Mouse (Mus musculus) midbrain, embryonic 16.5 days (tissue): ENCODE results near the gene Junb. TPM values are rescaled to one million over a fixed set of nuclear protein-coding genes. Genes with fewer than 3 reads are reported as not detected.

Experiments
- ATAC-seq: fragments of 200-750 bp; cut with Nextera tagmentation; 2 replicates; pipeline ENCODE4 v1.8.0; 2017; ENCODE audit warnings: moderate TSS enrichment
- H3K27ac ChIP-seq: fragments of 300-500 bp; sonication (generic); 2 replicates; pipeline ENCODE4 v1.5.1; 2014; ENCODE audit warnings: mild to moderate bottlenecking, low read length, mixed read lengths
- H3K27me3 ChIP-seq: fragments of 300-500 bp; sonication (generic); 2 replicates; pipeline ENCODE4 v1.6.1; 2014; ENCODE audit warnings: low read depth, low read length, mixed read lengths; ENCODE audit not compliant: control insufficient read depth, insufficient read depth
- H3K36me3 ChIP-seq: fragments of 300-500 bp; sonication (generic); 2 replicates; pipeline ENCODE4 v1.6.1; 2014; ENCODE audit warnings: mild to moderate bottlenecking, low read length, moderate library complexity, mixed read lengths; ENCODE audit not compliant: control insufficient read depth, insufficient read depth
- H3K4me1 ChIP-seq: fragments of 300-500 bp; sonication (generic); 2 replicates; pipeline ENCODE4 v1.6.1; 2014; ENCODE audit warnings: mild to moderate bottlenecking, low read length, mixed read lengths; ENCODE audit not compliant: control insufficient read depth, insufficient read depth
- H3K4me2 ChIP-seq: fragments of 300-500 bp; sonication (generic); 2 replicates; pipeline ENCODE4 v1.6.1; 2014; ENCODE audit warnings: mild to moderate bottlenecking, low read length, mixed read lengths
- H3K4me3 ChIP-seq: fragments of 300-500 bp; sonication (generic); 2 replicates; pipeline ENCODE4 v1.5.1; 2014; ENCODE audit warnings: low read depth, mild to moderate bottlenecking, low read length, moderate library complexity, mixed read lengths
- H3K9ac ChIP-seq: fragments of 300-500 bp; sonication (generic); 2 replicates; pipeline ENCODE4 v1.6.1; 2014; ENCODE audit warnings: low read depth, low read length, mixed read lengths
- H3K9me3 ChIP-seq: fragments of 300-500 bp; sonication (generic); replicated peaks from 2 replicates; pipeline ENCODE4 v1.6.1; 2014; ENCODE audit warnings: mild to moderate bottlenecking, low read length, mixed read lengths; ENCODE audit not compliant: control insufficient read depth, poor library complexity, severe bottlenecking
- WGBS: fragments of 180-500 bp; shearing (Covaris S2); extraction: QIAGEN DNeasy Blood & Tissue Kit; methylation state at CpG from one replicate; pipeline ENCODE4 v1.1.7; 2014; 5-methylcytosine and 5-hydroxymethylcytosine counted together
- polyA plus RNA-seq: library from polyadenylated mRNA; unstranded; fragments of >200 nt; fragmentation: Nextera tagmentation; extraction: Ambion mirVana; gene quantifications from 2 replicates; pipeline ENCODE4 v1.2.1, GENCODE M21; 2015

Gene Junb
- polyA plus RNA-seq, 1 experiment from 2014 or later: 5.3 TPM

DNA sequence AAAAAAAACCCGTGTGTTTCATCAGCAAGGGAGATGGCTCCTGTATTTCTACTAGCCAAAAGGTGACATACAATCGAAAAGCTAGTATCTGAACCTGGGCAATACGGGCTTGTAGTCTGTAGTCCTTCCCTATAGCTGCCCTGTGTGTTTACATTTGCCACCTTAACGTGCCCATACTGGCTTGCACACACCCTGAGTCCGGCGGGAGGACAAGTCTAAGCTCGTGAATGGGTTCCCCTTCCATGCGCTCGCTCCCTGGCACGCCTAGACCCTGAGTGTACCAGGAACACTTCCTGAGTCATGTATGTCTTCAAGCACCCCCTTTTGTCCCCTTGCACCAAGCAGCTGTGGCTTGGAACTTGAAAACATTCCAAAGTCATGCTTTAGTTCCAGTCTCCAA lies 38.2 kb upstream of the Junb start:
- peaks cover 11% of the 10 kb centered on the region for H3K36me3 ChIP-seq
- H3K4me2 ChIP-seq: no peak overlapping the region
- no peak for ATAC-seq
- 65% methylated on average over 10 of the region's 10 CpGs for WGBS
- no peak overlapping the region for H3K4me3 ChIP-seq
- no peak overlapping the region for H3K9ac ChIP-seq
- H3K27me3 ChIP-seq: peaks cover 12% of the 10 kb centered on the region
- no peaks in the 10 kb centered on the region for H3K4me1 ChIP-seq
- no peaks in the 10 kb centered on the region for H3K9me3 ChIP-seq
- no peak overlapping the region for H3K27ac ChIP-seq

DNA sequence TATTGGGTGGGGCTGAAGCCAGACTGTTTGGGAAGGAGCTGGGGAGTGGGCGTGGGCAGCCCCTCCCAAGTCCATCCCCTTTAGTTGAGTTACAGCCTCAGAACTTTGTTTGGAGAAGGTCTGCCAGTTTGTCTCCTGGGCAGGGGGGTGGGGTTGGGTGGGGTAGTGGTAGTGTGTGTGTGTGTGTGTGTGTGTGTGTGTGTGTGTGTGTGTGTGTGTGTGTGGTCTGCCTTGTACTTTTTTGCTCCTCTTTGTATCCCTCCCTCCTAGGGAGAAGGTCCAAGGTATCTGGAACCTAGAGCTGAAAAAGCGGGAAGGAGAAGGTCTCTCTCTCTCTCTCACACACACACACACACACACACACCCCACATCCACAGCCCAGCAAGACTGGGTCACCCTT lies 35.9 kb upstream of the Junb start, which contains the start of gene Best2:
Gene Best2, minus strand, starts transcription at position 101 of the 400 bp plus-strand sequence.
- WGBS: 61% methylated on average over 2 of the region's 2 CpGs
- Histone ChIP-seq H3K4me3 (peak within 1 kb of the TSS; percentile 40), H3K27ac (no peak within 1 kb of the TSS), H3K9me3 (no peaks in the 10 kb centered on the region), H3K4me2 (peak within 1 kb of the TSS; percentile 83), H3K36me3 (peaks cover 9% of the 10 kb centered on the region), H3K4me1 (no peaks in the 10 kb centered on the region), H3K27me3 (peaks cover 23% of the 10 kb centered on the region), H3K9ac (peak within 1 kb of the TSS; percentile 66)
- no peak for ATAC-seq

DNA sequence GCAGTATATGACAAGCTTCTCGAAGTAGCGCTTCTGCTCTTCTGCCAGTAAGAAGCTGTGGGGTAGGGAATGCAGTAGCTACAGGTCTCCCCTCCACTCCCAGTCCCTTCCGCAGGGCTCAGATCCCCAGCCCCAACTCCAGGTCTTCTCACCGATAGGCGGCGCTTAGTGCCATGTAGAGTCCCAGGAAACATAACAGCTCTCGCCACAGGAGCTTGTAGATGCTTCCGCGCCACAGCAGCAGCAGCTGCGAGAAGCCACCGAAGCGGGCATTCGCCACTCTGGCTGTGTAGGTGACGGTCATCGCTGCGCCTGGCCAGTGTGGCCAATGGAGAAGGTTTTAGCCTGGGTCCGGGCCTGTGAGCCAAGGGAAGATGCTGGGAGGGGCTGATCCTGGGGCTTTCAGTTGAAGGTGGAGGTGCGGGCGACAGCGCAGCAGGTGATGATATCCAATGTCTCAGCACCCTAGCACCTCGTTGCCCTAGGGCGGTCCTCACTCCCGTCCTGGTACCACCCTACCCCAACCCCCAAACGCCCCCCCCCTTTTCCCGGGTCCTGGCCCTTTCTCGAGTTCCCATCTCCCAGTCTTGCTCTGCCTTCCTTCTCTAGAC lies 34.8 kb upstream of the Junb start:
- Histone ChIP-seq H3K9ac (peak overlapping the region; percentile 66), H3K4me3 (peak overlapping the region; percentile 40), H3K27ac (no peak overlapping the region), H3K9me3 (no peaks in the 10 kb centered on the region), H3K36me3 (peaks cover 6% of the 10 kb centered on the region), H3K4me1 (no peaks in the 10 kb centered on the region), H3K4me2 (peak overlapping the region; percentile 83), H3K27me3 (peaks cover 27% of the 10 kb centered on the region)
- peak; percentile 52 for ATAC-seq
- WGBS: 5% methylated on average over 26 of the region's 26 CpGs

DNA sequence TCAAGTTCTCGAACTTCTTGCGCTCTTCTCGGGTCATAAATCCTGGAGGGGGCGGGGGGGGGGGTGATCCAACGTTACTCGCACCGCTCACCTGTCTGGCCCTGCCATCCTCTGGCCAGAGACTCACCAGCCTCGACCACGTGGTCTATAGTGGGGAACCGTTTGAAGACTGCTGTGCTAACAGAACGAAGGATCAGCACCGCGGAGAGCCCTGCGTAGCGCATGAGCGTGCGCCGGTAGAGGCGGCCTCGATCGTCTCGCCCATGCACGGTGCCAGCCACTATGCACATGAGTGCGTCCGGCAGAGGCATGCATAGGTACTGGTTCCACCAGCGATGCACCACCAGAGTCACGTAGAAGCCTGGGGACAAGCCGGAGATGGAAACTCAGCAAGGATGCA lies 32.7 kb upstream of the Junb start:
- no peak overlapping the region for H3K27ac ChIP-seq
- no peak for ATAC-seq
- peaks cover 36% of the 10 kb centered on the region for H3K27me3 ChIP-seq
- no peaks in the 10 kb centered on the region for H3K4me1 ChIP-seq
- no peak overlapping the region for H3K9ac ChIP-seq
- 18% methylated on average over 28 of the region's 28 CpGs for WGBS
- H3K36me3 ChIP-seq: no peaks in the 10 kb centered on the region
- H3K4me3 ChIP-seq: no peak overlapping the region
- H3K4me2 ChIP-seq: no peak overlapping the region
- H3K9me3 ChIP-seq: no peaks in the 10 kb centered on the region

DNA sequence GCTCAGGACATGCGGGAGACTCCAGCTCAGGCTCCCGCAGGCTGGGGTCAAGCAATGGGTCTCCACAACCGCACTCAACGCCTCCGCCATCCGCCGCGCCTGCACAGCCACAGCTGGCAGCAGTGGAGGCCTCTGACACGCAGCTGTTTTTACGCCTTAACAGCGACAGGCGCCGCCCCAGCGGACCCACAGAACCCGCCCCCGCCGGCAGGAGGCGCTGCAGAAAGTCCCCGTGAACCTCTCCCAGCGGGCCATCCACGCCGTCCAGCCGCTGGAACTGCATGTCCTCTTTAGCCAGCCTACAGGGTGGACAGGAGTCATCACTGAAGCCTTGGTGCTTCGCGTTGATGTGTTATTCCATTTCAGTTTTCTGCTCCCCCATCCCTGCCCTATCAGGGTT lies 29.2 kb upstream of the Junb start:
- H3K4me3 ChIP-seq: no peak overlapping the region
- ATAC-seq: no peak
- H3K9ac ChIP-seq: no peak overlapping the region
- H3K9me3 ChIP-seq: no peaks in the 10 kb centered on the region
- H3K4me2 ChIP-seq: no peak overlapping the region
- no peaks in the 10 kb centered on the region for H3K4me1 ChIP-seq
- WGBS: 17% methylated on average over 25 of the region's 25 CpGs
- H3K36me3 ChIP-seq: peaks cover 2% of the 10 kb centered on the region; the same call in 1 of the 2 replicates
- no peak overlapping the region for H3K27ac ChIP-seq
- H3K27me3 ChIP-seq: peaks cover 28% of the 10 kb centered on the region

DNA sequence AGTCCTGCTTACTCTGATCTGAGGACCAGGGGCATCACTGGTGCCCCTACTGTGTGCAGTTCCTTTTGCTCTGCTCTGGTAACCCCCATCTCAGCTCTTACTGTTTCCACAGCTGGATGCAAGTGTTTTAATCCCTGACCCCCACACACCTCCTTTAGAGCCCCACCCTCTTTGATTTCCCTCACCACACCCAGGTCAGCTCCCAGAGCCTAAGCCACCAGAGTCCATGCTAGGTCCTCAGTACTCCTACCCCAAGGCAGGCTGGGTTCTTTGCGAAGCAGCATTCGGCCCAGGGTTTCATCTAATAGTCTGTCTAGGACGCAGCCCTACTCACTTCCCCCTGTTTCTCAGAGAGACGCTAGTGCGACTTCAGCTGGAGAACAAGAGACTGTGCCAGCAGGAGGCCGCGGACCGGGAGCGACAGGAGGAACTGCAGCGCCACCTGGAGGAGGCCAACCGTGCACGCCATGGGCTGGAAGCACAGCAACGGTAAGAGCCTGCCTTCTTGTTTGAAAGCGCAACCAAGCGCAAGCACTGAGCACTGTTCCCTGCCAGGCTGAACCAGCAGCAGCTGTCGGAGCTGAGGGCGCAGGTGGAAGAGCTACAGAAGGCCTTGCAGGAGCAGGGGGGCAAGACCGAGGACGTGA lies 19.3 kb upstream of the Junb start:
- peaks cover 5% of the 10 kb centered on the region; the same call in 1 of the 2 replicates for H3K4me1 ChIP-seq
- H3K9ac ChIP-seq: peak overlapping the region; percentile 41; the same call in 1 of the 2 replicates
- no peaks in the 10 kb centered on the region for H3K9me3 ChIP-seq
- no peak overlapping the region for H3K4me3 ChIP-seq
- peaks cover 3% of the 10 kb centered on the region; the same call in 1 of the 2 replicates for H3K27me3 ChIP-seq
- ATAC-seq: peak; percentile 52; the same call in 1 of the 2 replicates
- 1% methylated on average over 19 of the region's 19 CpGs for WGBS
- H3K36me3 ChIP-seq: peaks cover 8% of the 10 kb centered on the region
- peak overlapping the region; percentile 21 for H3K4me2 ChIP-seq
- no peak overlapping the region for H3K27ac ChIP-seq

DNA sequence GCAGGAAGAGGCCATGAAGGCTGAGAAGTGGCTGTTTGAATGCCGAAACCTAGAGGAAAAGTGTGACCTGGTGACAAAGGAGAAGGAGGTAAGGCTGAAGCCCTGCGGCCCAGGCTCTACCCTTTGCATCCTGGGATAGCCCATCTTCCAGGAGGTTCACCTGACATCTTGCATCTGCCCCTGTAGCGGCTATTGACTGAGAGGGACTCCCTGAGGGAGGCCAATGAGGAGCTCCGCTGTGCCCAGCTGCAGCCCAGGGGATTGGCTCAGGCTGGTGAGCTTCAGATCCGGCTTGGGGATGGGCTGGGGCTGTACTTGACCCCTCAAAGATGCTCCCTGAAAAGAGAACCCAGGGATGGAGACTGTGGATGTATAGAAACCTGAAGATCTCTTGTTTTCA lies 18.5 kb upstream of the Junb start:
- Histone ChIP-seq H3K4me2 (no peak overlapping the region), H3K36me3 (peaks cover 4% of the 10 kb centered on the region; the same call in 1 of the 2 replicates), H3K4me3 (no peak overlapping the region), H3K4me1 (peaks cover 5% of the 10 kb centered on the region; the same call in 1 of the 2 replicates), H3K27me3 (peaks cover 3% of the 10 kb centered on the region; the same call in 1 of the 2 replicates), H3K27ac (no peak overlapping the region), H3K9me3 (no peaks in the 10 kb centered on the region), H3K9ac (no peak overlapping the region)
- WGBS: 82% methylated on average over 5 of the region's 5 CpGs
- no peak for ATAC-seq

DNA sequence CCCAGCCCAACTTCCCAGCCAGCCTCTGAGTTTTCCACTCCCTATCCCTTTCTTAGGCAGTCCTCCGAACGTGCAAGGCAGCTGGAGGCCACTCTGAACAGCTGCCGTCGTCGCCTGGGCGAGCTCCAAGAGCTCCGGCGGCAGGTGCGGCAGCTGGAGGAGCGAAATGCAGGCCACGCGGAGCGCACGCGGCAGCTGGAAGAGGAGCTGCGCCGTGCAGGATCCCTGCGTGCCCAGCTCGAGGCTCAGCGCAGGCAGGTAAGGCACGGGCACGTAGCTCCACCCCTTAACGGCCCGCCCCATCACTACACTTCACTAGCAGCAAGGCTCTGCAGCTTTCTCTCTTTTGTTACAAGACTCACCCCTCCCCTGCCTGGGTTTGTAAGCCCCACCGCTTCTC lies 17.2 kb upstream of the Junb start:
- Histone ChIP-seq H3K36me3 (0 out of 2 replicates have a peak, but pooled peaks cover 4% of the 10 kb centered on the region), H3K27me3 (peaks cover 3% of the 10 kb centered on the region; the same call in 1 of the 2 replicates), H3K4me1 (peaks cover 11% of the 10 kb centered on the region), H3K9me3 (no peaks in the 10 kb centered on the region), H3K4me3 (no peak overlapping the region), H3K9ac (no peak overlapping the region; the same call in 1 of the 2 replicates), H3K27ac (no peak overlapping the region), H3K4me2 (no peak overlapping the region)
- ATAC-seq: no peak
- 21% methylated on average over 25 of the region's 25 CpGs for WGBS

DNA sequence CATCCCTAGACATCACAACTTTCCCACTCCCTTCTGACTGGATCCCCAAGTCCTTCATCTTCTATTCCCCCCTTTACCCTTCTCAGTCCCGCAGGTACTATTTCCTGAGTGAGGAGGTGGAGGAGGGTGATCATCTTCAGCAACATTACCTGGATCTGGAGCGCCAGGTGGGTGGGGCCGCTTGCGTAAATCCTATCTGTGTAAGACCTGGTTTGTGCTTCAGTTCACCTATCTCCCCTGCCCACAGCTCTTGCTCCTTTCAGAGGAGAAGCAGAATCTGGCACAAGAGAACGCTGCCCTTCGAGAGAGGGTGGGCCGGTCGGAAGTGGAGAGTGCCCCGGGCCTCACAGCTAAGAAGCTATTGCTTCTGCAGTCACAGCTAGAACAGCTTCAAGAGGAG lies 15.9 kb upstream of the Junb start:
- ATAC-seq: no peak
- H3K4me3 ChIP-seq: no peak overlapping the region
- peaks cover 13% of the 10 kb centered on the region for H3K4me1 ChIP-seq
- H3K9me3 ChIP-seq: no peaks in the 10 kb centered on the region
- H3K4me2 ChIP-seq: no peak overlapping the region
- H3K27ac ChIP-seq: no peak overlapping the region
- no peak overlapping the region for H3K9ac ChIP-seq
- peaks cover 3% of the 10 kb centered on the region; the same call in 1 of the 2 replicates for H3K27me3 ChIP-seq
- 97% methylated on average over 9 of the region's 9 CpGs for WGBS
- H3K36me3 ChIP-seq: 0 out of 2 replicates have a peak, but pooled peaks cover 4% of the 10 kb centered on the region
